Mouse (Mus musculus): ENCODE data around the gene Ezh1.
"Not testable (repeated sequence)": the region's sequence is repeated elsewhere in the genome, so short reads cannot be mapped to it uniquely, and the experiment has no call there.

The Ezh1 gene

DNA sequence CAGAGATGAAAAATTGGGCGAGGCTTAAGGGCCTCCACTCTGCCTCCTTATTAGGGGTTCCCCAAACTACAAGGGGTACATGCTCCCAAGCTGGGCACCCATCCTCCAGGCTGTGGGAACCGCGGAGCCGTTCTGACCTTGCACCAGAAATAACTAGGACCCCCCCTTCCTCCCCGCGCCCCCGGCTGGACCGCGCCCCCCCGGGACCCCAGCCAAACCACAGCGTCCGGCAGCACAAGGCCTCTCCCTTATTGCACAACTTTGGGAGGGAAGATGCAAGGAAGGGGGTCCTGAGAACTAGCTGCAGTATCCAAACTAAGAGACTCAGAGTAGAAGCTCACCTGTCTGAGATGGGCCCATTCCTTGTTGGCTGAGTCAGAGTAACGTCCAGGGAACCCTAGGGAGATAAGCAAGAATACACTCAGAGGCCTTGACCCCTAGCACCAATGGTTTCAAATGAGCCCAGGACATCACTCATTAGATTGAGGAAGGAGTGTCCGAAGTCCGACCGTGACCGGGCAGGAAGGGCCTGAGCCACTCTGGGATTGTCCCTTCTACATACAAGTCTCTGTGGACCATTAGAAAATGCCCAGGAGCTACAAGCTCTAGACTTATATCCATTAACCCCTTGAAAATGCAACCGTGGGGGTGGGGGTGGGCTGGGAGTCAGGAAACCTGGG is 57.8 kb downstream of the Ezh1 start:
- DNase-seq (ENCODE audit: low spot score in 2 of 2): no peak

DNA sequence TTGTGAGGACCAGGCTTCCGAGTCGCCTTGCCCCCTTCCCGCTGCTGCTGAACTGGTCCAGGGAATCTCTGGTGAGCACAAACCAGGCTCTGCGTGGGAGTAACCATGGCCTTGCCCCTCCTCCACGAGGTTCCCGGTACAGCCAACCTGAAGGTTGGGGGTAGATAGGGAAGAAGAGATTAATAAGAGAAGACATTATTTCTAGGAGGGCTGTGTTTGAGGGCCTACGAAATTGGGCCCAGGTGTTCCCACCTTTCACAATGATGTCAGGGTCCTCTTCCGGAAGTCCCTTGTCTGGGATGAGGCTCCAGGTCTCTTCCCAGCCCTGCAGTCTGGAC is 58.3 kb downstream of the Ezh1 start:
- DNase-seq (ENCODE audit: low spot score in 2 of 2): no peak

DNA sequence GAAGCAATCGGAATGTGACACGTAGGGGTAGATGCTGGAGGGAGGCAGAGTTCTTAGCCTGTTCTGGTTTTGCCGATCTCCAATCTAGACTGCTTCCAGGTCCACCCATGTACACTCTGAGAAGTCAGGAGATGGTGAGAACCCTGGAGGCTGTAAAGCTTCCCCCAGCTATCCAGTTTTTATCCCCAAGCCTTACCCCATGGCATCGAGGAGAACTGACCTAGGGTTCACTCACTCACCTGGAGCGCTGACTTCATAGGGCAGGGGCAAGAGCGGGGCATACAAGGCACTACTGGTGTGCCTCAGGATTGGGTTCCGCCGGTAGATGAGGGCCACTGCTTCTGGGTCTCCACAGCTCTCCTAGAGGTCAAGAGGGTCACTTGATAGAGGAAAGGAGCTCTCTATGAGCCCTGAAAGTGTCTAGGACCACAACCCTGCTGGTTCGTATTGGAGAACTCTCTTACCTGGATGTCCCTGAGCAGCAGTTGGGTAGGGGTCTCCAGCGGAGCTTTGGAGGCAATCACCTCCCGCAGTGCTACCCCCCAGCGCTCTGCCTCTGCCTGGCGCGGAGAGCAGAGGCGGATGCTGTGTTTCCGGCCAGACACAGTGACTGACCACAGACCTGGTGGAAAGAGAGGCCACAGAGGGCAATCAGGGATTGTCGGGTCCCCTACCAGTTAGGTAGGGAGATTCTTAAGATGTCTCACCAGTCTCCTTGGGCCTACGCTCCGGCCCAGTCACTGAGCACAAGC is 58.9 kb downstream of the Ezh1 start:
- DNase-seq (ENCODE audit: low spot score in 2 of 2): no peak

DNA sequence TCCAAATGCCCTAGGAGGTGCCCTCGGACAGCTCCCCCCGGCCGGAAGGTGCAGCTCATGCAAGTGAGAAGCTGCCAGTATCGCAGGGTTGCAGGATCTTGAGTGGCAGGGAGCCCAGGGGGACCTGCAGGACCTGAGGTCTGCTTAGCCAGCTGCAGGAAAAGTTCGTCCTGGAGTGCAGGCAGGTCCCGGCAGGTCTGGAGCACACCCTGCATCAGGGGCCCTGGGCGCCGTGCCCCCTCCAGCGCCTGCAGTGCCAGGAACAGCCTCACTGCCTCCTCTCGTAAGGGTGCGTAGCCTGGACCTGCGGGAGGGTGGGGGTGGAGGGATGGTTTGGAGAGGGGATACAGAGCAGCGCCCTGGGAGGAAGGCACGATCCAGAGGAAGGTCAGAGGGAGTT is 59.9 kb downstream of the Ezh1 start:
- no peak for DNase-seq (ENCODE audit: low spot score in 2 of 2)

GRCm38 (mm10) chr11:101164677-101165580 is 61.3 kb downstream of the Ezh1 start:
- DNase-seq (ENCODE audit: low spot score in 2 of 2): no peak

- DNase-seq (ENCODE audit: low spot score in 2 of 2): no peak
These were observed 62.0 kb downstream of the Ezh1 start for GRCm38 (mm10) chr11:101164351-101164665.

DNA sequence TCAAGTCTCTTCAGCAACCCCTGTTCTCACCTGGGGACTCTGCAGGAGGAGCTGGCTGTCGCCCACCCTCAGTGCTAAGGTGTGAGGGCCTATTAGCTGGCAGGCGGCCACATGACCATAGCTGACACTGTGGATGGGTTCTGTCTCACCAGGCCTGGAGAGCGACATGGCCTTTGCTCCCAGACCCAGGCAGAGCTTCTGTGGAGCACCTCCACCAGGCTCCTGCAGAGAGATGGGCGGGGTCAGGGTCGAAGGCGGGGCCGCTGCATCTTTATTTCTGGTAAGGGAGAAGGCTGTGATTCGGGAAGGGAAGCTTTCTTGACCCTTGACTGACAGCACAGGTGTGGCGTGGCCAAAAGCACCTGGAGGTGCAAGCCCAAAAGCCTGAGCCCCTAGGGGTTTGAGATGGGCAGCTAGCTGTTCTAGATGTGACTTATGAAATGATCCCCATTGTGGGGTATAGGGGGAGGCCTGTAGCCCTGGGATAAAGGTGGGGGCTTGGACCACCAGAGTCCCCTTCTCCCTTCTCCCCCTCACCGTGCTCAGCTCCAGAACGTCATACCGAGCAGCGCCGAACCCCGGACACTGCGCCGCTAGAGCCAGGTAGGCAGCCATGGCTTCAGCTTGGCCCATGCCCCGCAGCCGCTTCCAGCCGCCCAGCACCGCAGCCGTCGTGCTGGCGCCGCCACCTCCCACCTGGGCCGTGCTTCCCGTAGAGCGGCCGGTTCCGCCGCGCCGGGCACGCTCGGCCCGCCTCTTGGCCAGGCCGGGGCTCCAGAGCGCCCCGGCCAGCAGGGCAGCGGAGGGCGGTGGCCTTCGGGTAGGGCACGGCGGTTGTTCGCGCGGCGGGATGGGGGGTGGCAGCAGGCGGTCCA is 62.5 kb downstream of the Ezh1 start:
- no peak for DNase-seq (ENCODE audit: low spot score in 2 of 2)

DNA sequence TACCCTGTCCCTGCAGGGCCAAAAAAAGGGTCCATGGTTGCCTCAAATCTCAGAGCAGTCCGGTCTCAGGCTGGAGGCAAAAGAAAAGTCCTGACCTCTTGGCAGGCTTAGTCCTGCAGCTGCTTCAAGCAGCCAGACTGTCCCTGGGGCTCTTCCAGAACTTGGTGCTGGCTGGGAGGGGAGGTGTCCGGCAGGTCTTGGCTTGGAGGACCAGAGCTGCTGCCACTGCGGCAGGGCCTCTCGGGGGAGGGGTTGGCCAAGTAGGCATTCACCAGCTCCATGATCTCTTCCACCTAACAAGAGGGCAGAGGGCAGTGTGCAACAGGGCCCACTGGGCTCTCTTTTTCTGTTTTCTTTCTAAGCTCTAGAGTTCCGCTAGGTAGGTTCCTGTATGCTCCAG is 63.5 kb downstream of the Ezh1 start:
- DNase-seq (ENCODE audit: low spot score in 2 of 2): no peak

DNA sequence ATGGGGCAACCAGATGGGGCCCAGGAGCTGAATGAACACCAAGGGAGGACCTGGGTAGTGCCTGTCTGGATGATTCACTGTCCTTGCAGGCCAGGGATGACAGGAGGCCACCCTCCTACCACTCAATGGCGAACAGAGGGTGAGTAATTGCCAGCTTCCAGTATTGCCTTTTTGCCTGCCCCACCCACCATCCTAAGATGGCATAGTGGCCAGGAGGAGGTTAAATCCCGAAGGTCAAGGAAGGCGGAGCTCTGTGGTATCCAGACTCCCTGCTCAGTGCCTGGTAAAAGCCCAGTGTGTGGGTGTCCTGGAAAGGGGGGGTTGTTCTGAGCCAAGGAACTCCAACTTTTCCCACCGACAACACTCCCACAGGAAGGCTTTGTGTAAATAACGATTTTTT is 64.0 kb downstream of the Ezh1 start:
- DNase-seq (ENCODE audit: low spot score in 2 of 2): no peak

DNA sequence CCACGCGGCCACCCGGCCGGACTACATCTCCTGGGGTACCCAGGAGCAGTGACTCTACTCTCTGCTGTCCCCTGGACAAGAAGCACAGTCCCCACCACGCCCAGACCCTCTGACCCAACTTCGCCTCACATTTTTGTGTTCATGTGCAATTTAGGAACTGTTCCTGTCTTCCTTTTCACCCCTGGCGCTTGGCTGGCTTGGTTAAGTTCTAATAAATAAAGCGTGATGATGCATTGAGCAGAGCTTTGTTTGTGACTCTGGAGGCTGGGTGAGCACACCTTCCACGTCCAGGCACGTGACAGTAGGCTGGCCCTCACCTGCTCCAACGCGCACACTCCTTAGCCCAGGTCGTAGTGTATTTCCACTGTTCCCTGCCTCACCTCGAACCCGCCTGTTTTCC is 64.7 kb downstream of the Ezh1 start:
- DNase-seq (ENCODE audit: low spot score in 2 of 2): no peak

DNA sequence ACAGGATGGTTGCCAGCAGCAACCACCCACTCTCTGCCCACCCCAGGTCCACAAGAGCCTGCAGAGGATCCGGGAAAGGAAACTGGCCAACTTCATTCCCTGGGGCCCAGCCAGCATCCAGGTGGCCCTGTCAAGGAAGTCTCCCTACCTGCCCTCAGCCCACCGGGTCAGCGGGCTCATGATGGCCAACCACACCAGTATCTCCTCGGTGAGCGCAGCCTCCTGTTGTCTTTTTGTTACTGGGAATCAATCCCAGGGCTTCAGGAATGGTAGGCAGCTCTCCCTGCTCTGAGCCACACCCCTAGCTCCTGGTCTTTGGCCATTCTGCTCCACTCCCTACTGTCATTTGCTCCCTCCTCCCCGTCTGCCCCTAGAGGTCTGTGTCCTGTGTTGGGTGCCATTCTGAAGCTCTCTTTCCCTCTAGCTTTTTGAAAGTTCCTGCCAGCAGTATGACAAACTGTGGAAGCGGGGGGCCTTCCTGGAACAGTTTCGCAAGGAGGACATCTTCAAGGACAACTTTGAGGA is 65.2 kb downstream of the Ezh1 start:
- DNase-seq (ENCODE audit: low spot score in 2 of 2): not testable (repeated sequence)

- DNase-seq (ENCODE audit: low spot score in 2 of 2): not testable (repeated sequence)
These were observed 66.1 kb downstream of the Ezh1 start for GRCm38 (mm10) chr11:101160151-101160550.

DNA sequence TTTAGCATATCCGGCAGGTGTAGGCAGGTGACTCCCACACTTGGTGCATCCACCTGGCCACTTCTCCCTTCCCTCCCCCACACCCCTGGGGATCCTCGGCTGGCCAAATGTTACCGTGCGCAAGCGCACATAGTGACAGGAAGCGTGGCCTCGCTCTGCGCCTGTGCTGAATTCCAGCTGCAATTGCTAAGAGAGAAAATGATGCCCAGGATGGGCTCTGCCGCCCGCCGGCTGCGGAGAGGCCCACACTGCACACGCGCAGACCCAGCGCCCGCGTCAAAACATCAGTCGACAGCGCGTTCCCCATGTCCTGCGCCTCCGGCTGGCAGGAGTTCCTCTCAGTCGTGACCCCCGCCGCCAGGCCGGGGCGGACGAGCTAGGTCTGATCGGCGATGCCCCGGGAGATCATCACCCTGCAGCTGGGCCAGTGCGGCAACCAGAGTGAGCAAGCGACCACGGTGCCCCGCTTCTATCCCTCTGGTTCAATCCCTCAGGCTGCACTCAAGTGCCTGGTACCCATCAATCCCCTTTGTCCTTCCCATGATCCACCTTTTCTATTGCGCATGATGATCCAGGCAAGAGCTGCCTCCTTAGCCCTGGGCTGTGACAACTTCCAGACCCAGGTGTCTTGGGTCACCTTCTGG is 70.4 kb downstream of the Ezh1 start, which contains the start of gene Tubg2:
Gene Tubg2 (plus strand): TSS at position 180 of the 644 bp plus-strand sequence.
- peak in 1 of 2 experiments; percentile 63 for DNase-seq (ENCODE audit: low spot score in 2 of 2)

GRCm38 (mm10) chr11:101155151-101155550 is 71.1 kb downstream of the Ezh1 start:
- DNase-seq (ENCODE audit: low spot score in 2 of 2): no peak

DNA sequence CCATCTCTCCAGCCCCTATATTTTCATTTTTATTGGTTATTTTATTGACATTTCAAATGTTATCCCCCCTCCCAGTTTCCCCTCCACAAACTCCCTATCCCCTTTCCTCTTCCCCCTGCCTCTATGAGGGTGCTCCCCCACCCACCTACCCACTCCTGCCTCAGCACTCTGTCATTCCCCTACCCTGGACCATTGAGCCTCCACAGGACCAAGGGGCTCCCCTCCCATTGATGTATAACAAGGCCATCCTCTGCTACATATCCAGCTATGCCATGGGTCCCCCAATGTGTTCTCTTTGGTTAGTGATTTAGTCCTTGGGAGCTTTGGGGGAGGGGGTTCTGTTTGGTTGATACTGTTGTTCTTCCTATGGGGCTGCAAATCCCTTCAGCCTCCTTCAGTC is 71.6 kb downstream of the Ezh1 start:
- no peak for DNase-seq (ENCODE audit: low spot score in 2 of 2)

DNA sequence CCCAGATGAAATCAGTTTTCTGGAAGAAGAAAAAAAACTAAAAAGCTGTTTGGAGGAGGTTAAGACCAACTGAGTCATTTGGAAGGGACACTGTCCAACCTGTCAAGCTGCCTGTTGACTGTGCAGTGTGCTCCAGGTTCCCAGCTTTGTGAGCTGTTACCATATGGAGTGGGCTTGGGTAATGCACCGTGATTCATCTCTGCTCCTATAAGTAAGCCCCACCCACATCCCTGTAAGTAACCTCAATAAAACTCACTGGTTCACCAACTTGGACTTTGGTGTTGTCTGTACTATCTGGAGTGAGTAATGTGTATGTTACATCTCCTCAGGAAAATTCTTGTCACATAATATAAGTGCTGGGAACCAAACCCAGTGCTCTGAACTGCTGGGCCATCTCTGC is 73.4 kb downstream of the Ezh1 start:
- DNase-seq (ENCODE audit: low spot score in 2 of 2): no peak

- no peak for DNase-seq (ENCODE audit: low spot score in 2 of 2)
These were observed 75.2 kb downstream of the Ezh1 start for GRCm38 (mm10) chr11:101151063-101151462.

GRCm38 (mm10) chr11:101149178-101150105 is 76.8 kb downstream of the Ezh1 start:
- no peak for DNase-seq (ENCODE audit: low spot score in 2 of 2)

DNA sequence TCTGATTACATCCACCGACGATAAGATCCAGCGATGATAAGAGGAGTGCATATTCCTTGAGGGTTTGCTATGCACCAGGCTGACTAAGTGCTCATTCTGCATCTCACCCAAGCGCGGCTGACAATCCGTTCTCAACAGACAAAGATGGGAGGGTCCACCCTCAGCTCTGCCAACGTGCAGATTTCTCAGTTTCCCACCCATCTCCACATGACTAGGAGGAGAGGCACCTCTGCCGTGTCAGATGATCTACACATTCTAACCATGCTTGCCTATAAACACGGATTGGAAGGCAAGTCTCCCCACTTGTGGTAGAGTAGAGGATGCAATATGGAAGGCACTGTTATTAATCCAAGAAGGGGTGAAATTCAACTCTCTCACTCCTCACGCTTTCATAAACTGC is 77.5 kb downstream of the Ezh1 start:
- no peak for DNase-seq (ENCODE audit: low spot score in 2 of 2)

- no peak for DNase-seq (ENCODE audit: low spot score in 2 of 2)
These were observed 79.9 kb downstream of the Ezh1 start for GRCm38 (mm10) chr11:101146377-101146776.
